Mouse (Mus musculus) cortical plate, adult 2 months (tissue): ENCODE results near the gene 1700001P01Rik.

Experiments
- CTCF ChIP-seq: fragments of 200-500 bp; IDR thresholded peaks from 2 replicates; pipeline ENCODE4 v1.5.1; 2011; ENCODE audit warnings: mild to moderate bottlenecking, control low read depth, low read length; ENCODE audit not compliant: insufficient read depth; ENCODE audit errors: extremely low read depth
- POLR2A ChIP-seq: fragments of 200-500 bp; IDR thresholded peaks from 2 replicates; pipeline ENCODE4 v1.6.1; 2011; ENCODE audit warnings: mild to moderate bottlenecking, low read length, control low read depth; ENCODE audit not compliant: insufficient read depth; ENCODE audit errors: extremely low read depth

GRCm38 (mm10) chr11:97800691-97801408 is 25.1 kb upstream of the 1700001P01Rik start:
- TF ChIP-seq POLR2A: no peak
- TF ChIP-seq CTCF: no peak
